ENCODE assay signal across 17 mouse cellular contexts in genomic region chr2:39001866-39002265, GRCm38 (mm10). TPM values are rescaled to one million over a fixed set of nuclear protein-coding genes. Genes with fewer than 3 reads are reported as not detected.
A peak's percentile ranks its signal among the peaks of the same experiment; 100 is the strongest.
DNase-seq lines count a peak whose midpoint lies in the region; ATAC-seq and TF ChIP-seq lines count a peak whose summit lies in the region.
"Had no signal": no experiment of that assay in that cellular context is flagged by ENCODE, and none has a peak within 500 bp of the region (broad histone marks: within the 10 kb centered on the region; RNA-seq: fewer than 3 reads in every experiment).

No protein-coding gene starts in this region.

- in situ Hi-C loops in ES-E14 (cut with MboI; ENCODE audit: low sequenced_read_pairs in 2 of 2, unreplicated experiment in 2 of 2), result no loop called here

- ATAC-seq in liver, embryonic 16.5 days (ENCODE audit: low read depth), result no peak
- ATAC-seq: activated CD4-positive, CD25-positive, alpha-beta regulatory T cell, adult 4 months; intestine, postnatal 0 days had no signal

- no peak for TF ChIP-seq CTCF in embryonic fibroblast, embryonic 13.5 days (IDR thresholded peaks at IDR 0.05; ENCODE audit: borderline replicate concordance, insufficient read depth, low read length)

- no peak overlapping the region for H3K27ac ChIP-seq in ES-E14 (ENCODE audit: insufficient read depth, low read depth, low read length, poor library complexity, severe bottlenecking)
- no peak overlapping the region for H3K27ac ChIP-seq in embryonic fibroblast, embryonic 13.5 days (ENCODE audit: insufficient read depth, low read length)
- peak overlapping the region; percentile 51; the same call in 1 of the 2 replicates for H3K27ac ChIP-seq in liver, embryonic 16.5 days (ENCODE audit: low read length)
- H3K27ac ChIP-seq: embryonic facial prominence, embryonic 12.5 days; macrophage had no signal

- peak overlapping the region; percentile 23; the same call in 1 of the 2 replicates for H3K9ac ChIP-seq in ES-E14 (ENCODE audit: insufficient read depth, low read depth, low read length, poor library complexity, severe bottlenecking)
- 0 out of 2 replicates have a peak overlapping the region, but pooled peaks have one; percentile 1 for H3K9ac ChIP-seq in liver, embryonic 16.5 days (ENCODE audit: low read depth, low read length)
- H3K9ac ChIP-seq: embryonic facial prominence, embryonic 12.5 days had no signal

- 0 out of 2 replicates have a peak overlapping the region, but pooled peaks have one; percentile 84 for H3K4me2 ChIP-seq in liver, embryonic 16.5 days (ENCODE audit: low read depth, low read length)
- H3K4me2 ChIP-seq: midbrain, embryonic 11.5 days had no signal

- H3K4me3 ChIP-seq in ES-E14 (ENCODE audit: insufficient read depth in 1 of 2, low read depth in 1 of 2, low read length in 2 of 2, poor library complexity in 1 of 2, severe bottlenecking in 1 of 2), result peak overlapping the region in 1 of 2 experiments; percentile 7; a peak in 1 of 4 replicates
- H3K4me3 ChIP-seq in embryonic fibroblast, embryonic 13.5 days (ENCODE audit: insufficient read depth, low read length), result peak overlapping the region; percentile 1; the same call in 1 of the 2 replicates
- no peak overlapping the region for H3K4me3 ChIP-seq in liver, embryonic 16.5 days (ENCODE audit: low read depth, low read length)
- H3K4me3 ChIP-seq: embryonic facial prominence, embryonic 12.5 days had no signal

- 66% methylated on average over 3 of the region's 3 CpGs for WGBS in liver, embryonic 16.5 days (ENCODE audit: insufficient replicate concordance)

- H3K36me3 ChIP-seq in ES-E14 (ENCODE audit: control insufficient read depth, insufficient read depth, low read length, poor library complexity, severe bottlenecking), result peaks cover 47% of the 10 kb centered on the region
- peaks cover 20% of the 10 kb centered on the region for H3K36me3 ChIP-seq in liver, embryonic 16.5 days (ENCODE audit: control insufficient read depth, insufficient read depth)

- H3K27me3 ChIP-seq in liver, embryonic 16.5 days (ENCODE audit: control insufficient read depth, insufficient read depth, low read depth, low read length), result no peaks in the 10 kb centered on the region
- H3K27me3 ChIP-seq: embryonic facial prominence, embryonic 12.5 days had no signal

- TF ChIP-seq POLR2A in embryonic fibroblast, embryonic 13.5 days (IDR thresholded peaks at IDR 0.05; ENCODE audit: low read depth, low read length), result no peak

- H3K4me1 ChIP-seq in ES-E14 (ENCODE audit: control insufficient read depth in 2 of 2, insufficient read depth in 2 of 2, low read length in 2 of 2, poor library complexity in 1 of 2), result peaks cover 2 to 19% of the 10 kb centered on the region in 2 experiments; a peak in 3 of 4 replicates
- peaks cover 7% of the 10 kb centered on the region; the same call in 1 of the 2 replicates for H3K4me1 ChIP-seq in embryonic fibroblast, embryonic 13.5 days (ENCODE audit: control insufficient read depth, insufficient read depth, low read length)
- peaks cover 45% of the 10 kb centered on the region for H3K4me1 ChIP-seq in liver, embryonic 16.5 days (ENCODE audit: control insufficient read depth, low read depth, low read length)

- peak; percentile 58 for DNase-seq in kidney, adult 9 months
- DNase-seq in kidney, adult 18-20 months, result no peak
- DNase-seq in ES-E14 (ENCODE audit: low read depth, low spot score), result no peak
- no peak for DNase-seq in urinary bladder, adult 2 months (ENCODE audit: low spot score)
- DNase-seq in ovary, postnatal 10 days (ENCODE audit: low spot score), result no peak
- DNase-seq: adrenal gland, postnatal 25 days; cerebellum, adult 18-20 months; gastrocnemius, postnatal 14 days; left cerebral cortex, postnatal 4 days; lung, adult 2 months had no signal

- H3K9me3 ChIP-seq in ES-E14 (ENCODE audit: control insufficient read depth, insufficient read depth, low read depth, low read length), result no peaks in the 10 kb centered on the region
- H3K9me3 ChIP-seq in liver, embryonic 16.5 days (replicated peaks; ENCODE audit: control insufficient read depth, low read length), result no peaks in the 10 kb centered on the region
- H3K9me3 ChIP-seq: embryonic facial prominence, embryonic 12.5 days had no signal

TF ChIP-seq in ES-E14, 5 proteins besides CTCF, POLR2A, EP300 and RAD21:
- no peak for TF ChIP-seq CHD2 (IDR thresholded peaks at IDR 0.05; ENCODE audit: low read depth, low read length)
- TF ChIP-seq MAFK (IDR thresholded peaks at IDR 0.05; ENCODE audit: insufficient read depth, low read depth, low read length), result no peak
TF ChIP-seq in ES-E14: peak in this region for 0.

RNA-seq across cellular contexts. Expression of gene Arpc5l, which starts 3.3 kb away (rescaled TPM):
- 42.0 and 58.4 TPM in 2 replicates for total RNA-seq in ES-E14 (2012; rRNA removed)
- polyA plus RNA-seq in embryonic fibroblast, embryonic 13.5 days (2011; ENCODE audit: insufficient read length, low read depth, missing spikeins), result 54.6 and 64.3 TPM in 2 replicates
- 45.8 and 48.6 TPM in 2 replicates for polyA plus RNA-seq in liver, embryonic 16.5 days (2015; fragmentation: Nextera tagmentation; extraction: Ambion mirVana)
- 72.3 and 79.9 TPM in 2 replicates for polyA plus RNA-seq in urinary bladder, adult 2 months (2012; rRNA removed)

RNA-seq across cellular contexts. Expression of gene Rpl35, which starts 3.6 kb away (rescaled TPM):
- total RNA-seq in ES-E14 (2012; rRNA removed), result 1,385 and 1,524 TPM in 2 replicates
- polyA plus RNA-seq in embryonic fibroblast, embryonic 13.5 days (2011; ENCODE audit: insufficient read length, low read depth, missing spikeins), result 266 and 282 TPM in 2 replicates
- 456 and 532 TPM in 2 replicates for polyA plus RNA-seq in liver, embryonic 16.5 days (2015; fragmentation: Nextera tagmentation; extraction: Ambion mirVana)
- 609 and 648 TPM in 2 replicates for polyA plus RNA-seq in urinary bladder, adult 2 months (2012; rRNA removed)

RNA-seq across cellular contexts. Expression of gene Wdr38, which starts 4.6 kb away (rescaled TPM):
- 1.7 and 2.6 TPM in 2 replicates for total RNA-seq in ES-E14 (2012; rRNA removed)
- 0.26 and 0.67 TPM in 2 replicates for polyA plus RNA-seq in embryonic fibroblast, embryonic 13.5 days (2011; ENCODE audit: insufficient read length, low read depth, missing spikeins)
- 0.70 and 0.85 TPM in 2 replicates for polyA plus RNA-seq in liver, embryonic 16.5 days (2015; fragmentation: Nextera tagmentation; extraction: Ambion mirVana)
- 0.88 and 1.1 TPM in 2 replicates for polyA plus RNA-seq in urinary bladder, adult 2 months (2012; rRNA removed)
